Mouse (Mus musculus) neutrophil, adult 5-6 weeks (primary cell): ENCODE data around the gene Degs1. TPM values are rescaled to one million over a fixed set of nuclear protein-coding genes. Genes with fewer than 3 reads are reported as not detected.

ENCODE experiments used
- ATAC-seq: fragments of 151-379, 151-347 bp; 2 replicates; pipeline ENCODE4 v1.8.0; 2017; ENCODE audit warnings: mild to moderate bottlenecking, moderate TSS enrichment; ENCODE audit not compliant: insufficient number of reproducible peaks, poor library complexity, low FRiP score, severe bottlenecking; ENCODE audit errors: extremely low read depth
- total RNA-seq: library from RNA; stranded (forward); fragments of 200-1000 nt; gene quantifications from 2 replicates; pipeline ENCODE4 v1.2.3, GENCODE M21; 2017

The Degs1 gene
- total RNA-seq, 1 experiment from 2014 or later, result 54.7 TPM

GRCm38 (mm10) chr1:182238056-182238703, 44.4 kb downstream of the Degs1 start:
- ATAC-seq, result no peak

GRCm38 (mm10) chr1:182237386-182237785, 45.2 kb downstream of the Degs1 start:
- ATAC-seq, result no peak

- no peak for ATAC-seq
Observed at GRCm38 (mm10) chr1:182235174-182235573, 47.4 kb downstream of the Degs1 start.

GRCm38 (mm10) chr1:182229381-182229780, 53.2 kb downstream of the Degs1 start:
- ATAC-seq, result no peak

GRCm38 (mm10) chr1:182227141-182227963, 55.3 kb downstream of the Degs1 start:
- ATAC-seq, result no peak

- no peak for ATAC-seq
Observed at GRCm38 (mm10) chr1:182226261-182226660, 56.3 kb downstream of the Degs1 start.

Other genes with a start within 250 kb of the Degs1 start
- gene Srp9, start 158.1 kb downstream of the Degs1 start, total RNA-seq, result 80.3 and 86.6 TPM in 2 replicates
- not detected in 2 replicates for gene Vmn1r1, start 118.3 kb downstream of the Degs1 start, total RNA-seq
- gene Fbxo28, start 58.8 kb upstream of the Degs1 start, total RNA-seq, result 16.8 and 20.8 TPM in 2 replicates
- gene Trp53bp2, start 126.4 kb upstream of the Degs1 start, total RNA-seq, result 15.2 and 16.1 TPM in 2 replicates
- gene Capn2, start 234.8 kb upstream of the Degs1 start, total RNA-seq, result 25.4 and 40.7 TPM in 2 replicates